Mouse (Mus musculus) intestine, postnatal 0 days (tissue): ENCODE measurements at regions not wholly inside any gene's neighbourhood (a gene's known extent, or its start where the extent isn't known, plus 50 kb on each side); places are given as distances from the start of the nearest gene placed in this dataset.
A peak's percentile ranks its signal among the peaks of the same experiment; 100 is the strongest.

Experiments
- ATAC-seq: fragments of 200-750 bp; cut with Nextera tagmentation; 2 replicates; pipeline ENCODE4 v1.8.0; 2017; ENCODE audit warnings: mild to moderate bottlenecking, moderate TSS enrichment, moderate library complexity
- H3K27ac ChIP-seq: fragments of 300-500 bp; sonication (generic); 2 replicates; pipeline ENCODE4 v1.5.1; 2014; ENCODE audit warnings: mild to moderate bottlenecking, low read depth, low read length, moderate library complexity
- H3K27me3 ChIP-seq: fragments of 300-500 bp; sonication (generic); replicated peaks from 2 replicates; pipeline ENCODE4 v1.6.1; 2014; ENCODE audit warnings: low read length, mixed read lengths; ENCODE audit not compliant: control insufficient read depth, insufficient read depth
- H3K36me3 ChIP-seq: fragments of 300-500 bp; sonication (generic); 2 replicates; pipeline ENCODE4 v1.6.1; 2014; ENCODE audit warnings: mild to moderate bottlenecking, moderate library complexity; ENCODE audit not compliant: control insufficient read depth, insufficient read depth
- H3K4me1 ChIP-seq: fragments of 300-500 bp; sonication (generic); replicated peaks from 2 replicates; pipeline ENCODE4 v1.6.1; 2014; ENCODE audit warnings: antibody characterized with exemption, low read length, mixed read lengths; ENCODE audit not compliant: control insufficient read depth, insufficient read depth
- H3K4me2 ChIP-seq: fragments of 300-500 bp; sonication (generic); replicated peaks from 2 replicates; pipeline ENCODE4 v1.6.1; 2014; ENCODE audit warnings: low read depth, mild to moderate bottlenecking, moderate library complexity
- H3K4me3 ChIP-seq: fragments of 300-500 bp; sonication (generic); 2 replicates; pipeline ENCODE4 v1.5.1; 2014; ENCODE audit warnings: low read depth, low read length
- H3K9ac ChIP-seq: fragments of 300-500 bp; sonication (generic); 2 replicates; pipeline ENCODE4 v1.6.1; 2014; ENCODE audit warnings: mild to moderate bottlenecking, low read depth, low read length
- H3K9me3 ChIP-seq: fragments of 300-500 bp; sonication (generic); 2 replicates; pipeline ENCODE4 v1.6.1; 2016; ENCODE audit warnings: mixed run types; ENCODE audit not compliant: control insufficient read depth
- CTCF ChIP-seq: sonication (generic); IDR thresholded peaks from 2 replicates; pipeline ENCODE4 v1.5.1; 2016; ENCODE audit warnings: low read depth, mild to moderate bottlenecking, control low read depth, antibody characterized with exemption, moderate library complexity
- WGBS: fragments of 180-500 bp; shearing (Covaris S2); extraction: QIAGEN DNeasy Blood & Tissue Kit; methylation state at CpG from one replicate; pipeline ENCODE4 v1.1.7; 2014; 5-methylcytosine and 5-hydroxymethylcytosine counted together

DNA sequence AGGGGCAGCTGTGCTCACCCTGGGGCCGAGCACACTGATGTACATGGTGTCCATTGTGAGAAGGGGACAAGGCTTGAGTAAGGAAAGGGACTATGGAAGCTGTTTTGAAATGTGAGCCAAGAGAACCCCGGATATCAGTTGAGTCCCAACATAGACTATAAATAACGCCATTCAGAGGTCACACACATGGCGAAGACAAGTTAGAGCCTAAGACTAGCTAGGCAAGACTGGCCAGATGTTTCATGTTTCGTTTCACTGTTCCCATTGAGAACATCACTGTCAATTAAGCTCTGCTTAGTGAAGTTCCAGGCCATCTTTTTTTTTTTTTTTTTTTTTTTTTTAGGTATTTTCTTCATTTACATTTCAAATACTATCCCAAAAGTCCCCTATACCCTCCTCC lies 1889.1 kb upstream of the Lrrc6 start:
- no peak for ATAC-seq
- no peak overlapping the region for H3K4me2 ChIP-seq
- H3K9me3 ChIP-seq = no peaks in the 10 kb centered on the region
- no peaks in the 10 kb centered on the region for H3K36me3 ChIP-seq
- no peaks in the 10 kb centered on the region for H3K27me3 ChIP-seq
- H3K4me3 ChIP-seq = no peak overlapping the region
- 75% methylated on average over 5 of the region's 5 CpGs for WGBS
- TF ChIP-seq CTCF = no peak
- no peaks in the 10 kb centered on the region for H3K4me1 ChIP-seq
- H3K9ac ChIP-seq = no peak overlapping the region
- H3K27ac ChIP-seq = no peak overlapping the region

DNA sequence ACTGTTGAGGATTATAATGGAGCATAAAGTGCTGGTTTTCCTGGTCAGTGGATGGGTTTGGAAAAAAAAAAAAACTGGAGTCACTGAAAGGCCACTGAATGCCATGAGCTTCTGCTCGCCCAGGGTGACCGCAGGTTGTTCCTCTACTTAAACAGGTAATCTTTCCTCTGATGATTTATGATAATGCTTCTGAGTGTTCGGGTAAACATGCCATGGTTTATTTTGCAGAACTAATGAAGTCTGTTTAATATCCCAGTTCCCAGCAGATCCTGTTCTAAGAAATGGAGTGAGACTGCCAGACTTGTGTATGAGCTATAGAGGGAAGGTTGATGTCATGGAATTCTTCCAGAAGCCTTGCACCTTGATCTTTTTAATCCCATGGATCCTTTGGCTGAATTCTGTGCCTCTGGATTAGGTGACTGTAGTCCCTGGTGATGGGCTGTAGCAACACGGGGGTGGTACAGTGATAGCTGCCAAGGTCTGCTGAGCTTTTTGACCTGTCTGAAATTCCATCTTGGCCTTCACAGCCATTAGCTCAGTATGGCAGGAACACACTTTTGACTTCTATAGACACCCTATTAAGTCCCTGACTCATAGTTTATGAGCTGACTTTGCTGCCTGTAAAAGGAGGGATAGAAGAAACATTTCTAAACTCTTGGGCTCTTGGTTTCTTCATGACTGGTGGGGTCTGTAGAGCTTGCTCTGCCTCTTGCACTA lies 1886.8 kb upstream of the Lrrc6 start:
- Histone ChIP-seq H3K4me3 (no peak overlapping the region), H3K9me3 (no peaks in the 10 kb centered on the region), H3K27ac (no peak overlapping the region), H3K36me3 (no peaks in the 10 kb centered on the region), H3K27me3 (no peaks in the 10 kb centered on the region), H3K4me1 (no peaks in the 10 kb centered on the region), H3K9ac (no peak overlapping the region), H3K4me2 (no peak overlapping the region)
- 54% methylated on average over 4 of the region's 4 CpGs for whole genome bisulfite sequencing
- TF ChIP-seq CTCF = no peak
- no peak for ATAC-seq

DNA sequence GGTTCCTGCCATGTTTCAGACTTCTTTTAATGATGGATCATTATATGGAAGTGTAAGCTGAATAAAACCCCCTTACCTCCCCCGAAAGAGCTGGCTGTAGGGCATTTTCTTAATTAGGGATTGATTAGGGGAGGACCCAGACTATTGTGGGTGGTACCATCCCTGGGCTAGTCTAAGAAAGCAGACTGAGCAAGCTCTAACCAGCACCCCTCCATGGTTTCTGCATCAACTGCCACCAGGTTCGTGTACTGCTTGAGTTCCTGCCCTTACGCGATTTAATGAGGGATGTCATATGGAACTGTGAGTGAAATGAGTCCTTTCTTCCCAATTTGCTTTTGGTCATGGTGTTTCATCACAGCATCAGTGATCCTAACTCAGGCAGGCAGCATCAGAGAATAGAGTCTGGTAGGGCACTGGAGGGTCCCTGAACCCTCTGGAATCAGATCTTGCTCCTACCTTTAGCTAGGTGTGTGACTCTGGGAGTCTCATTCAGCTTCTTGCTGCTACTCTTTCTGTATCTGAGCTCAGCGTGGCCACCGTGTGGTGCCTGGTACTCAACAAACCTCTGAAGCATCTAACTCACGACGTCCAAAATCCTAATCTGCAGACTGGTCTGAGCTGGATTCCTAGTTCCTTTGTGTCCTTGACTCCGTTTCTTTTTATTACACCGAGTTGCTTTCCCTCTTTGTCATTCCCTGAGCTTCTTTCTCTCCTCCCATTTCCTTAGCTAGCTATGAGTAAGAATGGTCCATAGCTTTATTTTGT lies 1884.0 kb upstream of the Lrrc6 start:
- Histone ChIP-seq H3K9ac (no peak overlapping the region), H3K4me3 (no peak overlapping the region), H3K4me2 (no peak overlapping the region), H3K27me3 (no peaks in the 10 kb centered on the region), H3K9me3 (no peaks in the 10 kb centered on the region), H3K36me3 (no peaks in the 10 kb centered on the region), H3K4me1 (no peaks in the 10 kb centered on the region), H3K27ac (no peak overlapping the region)
- 57% methylated on average over 10 of the region's 10 CpGs for WGBS
- no peak for ATAC-seq
- no peak for TF ChIP-seq CTCF

DNA sequence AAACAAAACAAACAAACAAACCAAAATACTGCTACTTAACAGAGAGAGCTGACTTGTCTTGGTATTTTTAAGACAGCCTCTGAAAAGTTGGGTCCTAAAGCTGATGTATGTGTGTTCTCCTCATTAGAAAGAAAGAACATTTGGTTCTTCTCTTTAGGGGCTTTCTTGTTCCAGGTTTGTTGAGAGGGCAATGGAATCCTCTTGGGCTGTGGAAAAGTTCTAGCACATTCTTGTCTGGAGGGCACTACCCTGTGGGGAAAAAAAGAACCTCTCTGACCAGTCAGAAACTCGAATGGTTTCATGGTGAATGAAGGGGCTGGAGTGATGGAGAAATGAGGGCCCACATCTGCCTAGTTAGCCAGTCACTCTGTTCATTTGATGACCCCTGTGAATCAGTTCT lies 1874.5 kb upstream of the Lrrc6 start:
- H3K4me3 ChIP-seq = no peak overlapping the region
- no peaks in the 10 kb centered on the region for H3K4me1 ChIP-seq
- WGBS = 42% methylated on average over 1 of the region's 1 CpGs
- TF ChIP-seq CTCF = no peak
- H3K9me3 ChIP-seq = no peaks in the 10 kb centered on the region
- no peak overlapping the region for H3K27ac ChIP-seq
- no peak for ATAC-seq
- no peaks in the 10 kb centered on the region for H3K27me3 ChIP-seq
- no peak overlapping the region for H3K9ac ChIP-seq
- H3K36me3 ChIP-seq = no peaks in the 10 kb centered on the region
- no peak overlapping the region for H3K4me2 ChIP-seq

DNA sequence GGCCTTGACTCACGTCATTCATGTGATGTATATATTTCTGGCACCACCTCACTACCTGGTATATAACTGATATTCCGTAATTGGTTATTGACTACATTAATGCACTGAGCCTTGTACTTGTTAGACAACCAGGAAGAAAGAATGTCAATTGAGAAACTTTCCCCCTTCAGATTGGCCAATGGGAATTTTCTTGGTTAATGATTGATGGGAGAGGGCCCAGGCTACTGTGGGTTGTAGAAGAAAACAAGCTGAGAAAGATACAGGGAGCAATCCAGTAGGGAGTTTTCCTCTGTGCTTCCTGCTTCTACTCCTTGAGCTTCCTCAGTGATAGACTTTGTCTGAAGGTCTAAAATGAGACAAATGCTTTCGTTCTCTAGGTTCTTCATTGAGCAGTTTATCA lies 1866.1 kb upstream of the Lrrc6 start:
- Histone ChIP-seq H3K27me3 (no peaks in the 10 kb centered on the region), H3K27ac (no peak overlapping the region), H3K4me3 (no peak overlapping the region), H3K36me3 (no peaks in the 10 kb centered on the region), H3K4me1 (no peaks in the 10 kb centered on the region), H3K4me2 (no peak overlapping the region), H3K9ac (no peak overlapping the region), H3K9me3 (no peaks in the 10 kb centered on the region)
- no peak for TF ChIP-seq CTCF
- no peak for ATAC-seq
- 53% methylated on average over 3 of the region's 3 CpGs for WGBS

DNA sequence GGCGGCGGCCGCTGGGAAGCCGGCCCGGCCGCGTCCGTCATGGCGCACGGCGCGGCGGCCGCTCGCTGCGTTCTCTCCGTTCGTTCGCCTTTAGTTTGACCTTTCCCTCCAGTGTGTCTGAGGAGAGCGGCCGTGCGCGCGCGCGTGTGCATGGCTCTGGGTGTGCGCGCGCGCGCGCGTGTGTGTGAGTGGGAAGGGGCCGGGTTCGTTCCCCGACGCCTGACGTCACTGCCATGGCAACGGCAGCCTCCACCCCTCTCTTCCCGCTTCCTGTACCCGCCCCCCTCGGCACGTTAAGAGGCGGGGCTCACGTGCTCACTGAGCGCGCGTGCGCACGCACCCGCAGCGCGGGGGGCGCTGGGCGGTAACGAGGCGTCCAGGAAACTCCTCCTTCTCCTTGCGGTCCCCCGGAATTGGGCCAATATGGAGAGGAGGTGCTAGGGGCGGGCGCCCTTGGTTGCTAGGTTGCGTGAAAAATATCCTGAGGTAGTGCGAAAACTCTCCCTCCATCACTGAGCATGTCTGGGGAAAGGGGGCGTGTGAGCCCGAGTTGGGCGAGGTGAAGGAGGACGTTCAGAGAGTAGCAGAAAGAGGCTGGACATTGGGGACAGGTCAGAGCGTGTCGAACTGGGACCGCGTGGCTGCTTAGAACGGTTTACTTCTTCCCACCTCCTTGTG lies 1862.5 kb upstream of the Lrrc6 start:
- Histone ChIP-seq H3K36me3 (no peaks in the 10 kb centered on the region), H3K9ac (peak overlapping the region; percentile 97), H3K4me2 (peak overlapping the region; percentile 80), H3K27ac (peak overlapping the region; percentile 96), H3K9me3 (no peaks in the 10 kb centered on the region), H3K4me3 (peak overlapping the region; percentile 90), H3K27me3 (no peaks in the 10 kb centered on the region), H3K4me1 (no peaks in the 10 kb centered on the region)
- under 1% methylated on average over 62 of the region's 72 CpGs for WGBS
- peak; percentile 96 for ATAC-seq
- peak; percentile 22; the same call in 1 of the 2 replicates for TF ChIP-seq CTCF
